Mouse (Mus musculus) heart, embryonic 10.5 days (tissue): ENCODE results near the gene Uts2b. TPM values are rescaled to one million over a fixed set of nuclear protein-coding genes. Genes with fewer than 3 reads are reported as not detected.

Experiments used
- DNase-seq: peaks from one replicate; pipeline ENCODE4 v3.0.0-alpha.2; 2017; ENCODE audit warnings: low spot score
- H3K27ac ChIP-seq: fragments of 300-500 bp; sonication (generic); 2 replicates; pipeline ENCODE4 v1.5.1; 2016; ENCODE audit warnings: mild to moderate bottlenecking
- H3K27me3 ChIP-seq: fragments of 300-500 bp; sonication (generic); 2 replicates; pipeline ENCODE4 v1.6.1; 2016; ENCODE audit warnings: mild to moderate bottlenecking; ENCODE audit not compliant: poor library complexity, insufficient read depth, severe bottlenecking
- H3K36me3 ChIP-seq: fragments of 300-500 bp; sonication (generic); 2 replicates; pipeline ENCODE4 v1.6.1; 2016; ENCODE audit warnings: mild to moderate bottlenecking, moderate library complexity
- H3K4me1 ChIP-seq: fragments of 300-500 bp; sonication (generic); 2 replicates; pipeline ENCODE4 v1.6.1; 2016; ENCODE audit warnings: mild to moderate bottlenecking
- H3K4me3 ChIP-seq: fragments of 300-500 bp; sonication (generic); 2 replicates; pipeline ENCODE4 v1.5.1; 2016; ENCODE audit warnings: mild to moderate bottlenecking, moderate library complexity
- H3K9me3 ChIP-seq: fragments of 300-500 bp; sonication (generic); 2 replicates; pipeline ENCODE4 v1.6.1; 2016; ENCODE audit warnings: mild to moderate bottlenecking, moderate library complexity
- WGBS: fragments of 180-500 bp; shearing (Covaris S2); methylation state at CpG from one replicate; pipeline ENCODE4 v1.1.7; 2016; 5-methylcytosine and 5-hydroxymethylcytosine counted together
- polyA plus RNA-seq: library from polyadenylated mRNA; unstranded; fragments of >200 nt; fragmentation: Nextera tagmentation; extraction: Ambion mirVana; gene quantifications from 2 replicates; pipeline ENCODE4 v1.2.1, GENCODE M21; 2016

Gene Uts2b
- polyA plus RNA-seq, result 2.3 and 2.9 TPM in 2 replicates

GRCm38 (mm10) chr16:27370191-27370590 is at the start of gene Uts2b:
Gene Uts2b (minus strand): TSS chr16:27370239.
- 71% methylated on average over 8 of the region's 8 CpGs for WGBS
- H3K27me3 ChIP-seq, result no peaks in the 10 kb centered on the region
- no peak for DNase-seq
- no peaks in the 10 kb centered on the region for H3K9me3 ChIP-seq
- no peak within 1 kb of the TSS for H3K4me3 ChIP-seq
- H3K36me3 ChIP-seq, result no peaks in the 10 kb centered on the region
- no peaks in the 10 kb centered on the region for H3K4me1 ChIP-seq
- no peak within 1 kb of the TSS for H3K27ac ChIP-seq

GRCm38 (mm10) chr16:27417632-27418031 is 47.6 kb upstream of the Uts2b start:
- Histone ChIP-seq H3K4me1 (no peaks in the 10 kb centered on the region), H3K9me3 (no peaks in the 10 kb centered on the region), H3K27ac (no peak overlapping the region), H3K4me3 (no peak overlapping the region), H3K27me3 (no peaks in the 10 kb centered on the region), H3K36me3 (peaks cover 84% of the 10 kb centered on the region)
- 79% methylated on average over 3 of the region's 3 CpGs for WGBS
- DNase-seq, result no peak

- no peaks in the 10 kb centered on the region for H3K27me3 ChIP-seq
- peaks cover 78% of the 10 kb centered on the region for H3K36me3 ChIP-seq
- H3K27ac ChIP-seq, result no peak overlapping the region
- WGBS, result 91% methylated on average over 6 of the region's 6 CpGs
- H3K4me1 ChIP-seq, result no peaks in the 10 kb centered on the region
- no peaks in the 10 kb centered on the region for H3K9me3 ChIP-seq
- DNase-seq, result no peak
- no peak overlapping the region for H3K4me3 ChIP-seq
These were observed 47.0 kb upstream of the Uts2b start for GRCm38 (mm10) chr16:27416937-27417584.

- H3K4me1 ChIP-seq, result no peaks in the 10 kb centered on the region
- H3K27me3 ChIP-seq, result no peaks in the 10 kb centered on the region
- H3K9me3 ChIP-seq, result no peaks in the 10 kb centered on the region
- H3K27ac ChIP-seq, result no peak overlapping the region
- H3K4me3 ChIP-seq, result no peak overlapping the region
- DNase-seq, result no peak
- H3K36me3 ChIP-seq, result peaks cover 27% of the 10 kb centered on the region
These were observed 34.1 kb upstream of the Uts2b start for GRCm38 (mm10) chr16:27404107-27404506.

- Histone ChIP-seq H3K27ac (no peak overlapping the region), H3K4me3 (no peak overlapping the region), H3K27me3 (no peaks in the 10 kb centered on the region), H3K36me3 (peaks cover 11% of the 10 kb centered on the region; the same call in 1 of the 2 replicates), H3K4me1 (no peaks in the 10 kb centered on the region), H3K9me3 (no peaks in the 10 kb centered on the region)
- no peak for DNase-seq
- WGBS, result 89% methylated on average over 2 of the region's 2 CpGs
These were observed 31.5 kb upstream of the Uts2b start for GRCm38 (mm10) chr16:27401579-27401978.

GRCm38 (mm10) chr16:27399719-27400253 is 29.7 kb upstream of the Uts2b start:
- no peak for DNase-seq
- 85% methylated on average over 6 of the region's 6 CpGs for WGBS
- H3K9me3 ChIP-seq, result no peaks in the 10 kb centered on the region
- H3K27ac ChIP-seq, result no peak overlapping the region
- H3K27me3 ChIP-seq, result no peaks in the 10 kb centered on the region
- no peaks in the 10 kb centered on the region for H3K36me3 ChIP-seq
- no peak overlapping the region for H3K4me3 ChIP-seq
- no peaks in the 10 kb centered on the region for H3K4me1 ChIP-seq

- H3K36me3 ChIP-seq, result no peaks in the 10 kb centered on the region
- no peaks in the 10 kb centered on the region for H3K4me1 ChIP-seq
- DNase-seq, result no peak
- H3K27me3 ChIP-seq, result no peaks in the 10 kb centered on the region
- 84% methylated on average over 3 of the region's 3 CpGs for WGBS
- no peak overlapping the region for H3K27ac ChIP-seq
- H3K4me3 ChIP-seq, result no peak overlapping the region
- H3K9me3 ChIP-seq, result no peaks in the 10 kb centered on the region
These were observed 29.1 kb upstream of the Uts2b start for GRCm38 (mm10) chr16:27399026-27399718.

- H3K27me3 ChIP-seq, result no peaks in the 10 kb centered on the region
- H3K36me3 ChIP-seq, result no peaks in the 10 kb centered on the region
- no peaks in the 10 kb centered on the region for H3K4me1 ChIP-seq
- no peak overlapping the region for H3K27ac ChIP-seq
- 96% methylated on average over 1 of the region's 1 CpGs for WGBS
- no peak for DNase-seq
- H3K9me3 ChIP-seq, result no peaks in the 10 kb centered on the region
- H3K4me3 ChIP-seq, result no peak overlapping the region
These were observed 26.9 kb upstream of the Uts2b start for GRCm38 (mm10) chr16:27396951-27397350.

GRCm38 (mm10) chr16:27395251-27396037 is 25.4 kb upstream of the Uts2b start:
- H3K27me3 ChIP-seq, result no peaks in the 10 kb centered on the region
- H3K4me3 ChIP-seq, result no peak overlapping the region
- no peak overlapping the region for H3K27ac ChIP-seq
- WGBS, result 92% methylated on average over 4 of the region's 4 CpGs
- no peaks in the 10 kb centered on the region for H3K9me3 ChIP-seq
- DNase-seq, result no peak
- H3K36me3 ChIP-seq, result no peaks in the 10 kb centered on the region
- peaks cover 7% of the 10 kb centered on the region; the same call in 1 of the 2 replicates for H3K4me1 ChIP-seq

GRCm38 (mm10) chr16:27391845-27392244 is 21.8 kb upstream of the Uts2b start:
- Histone ChIP-seq H3K4me1 (peaks cover 20% of the 10 kb centered on the region; the same call in 1 of the 2 replicates), H3K9me3 (no peaks in the 10 kb centered on the region), H3K36me3 (no peaks in the 10 kb centered on the region), H3K4me3 (no peak overlapping the region), H3K27ac (no peak overlapping the region), H3K27me3 (no peaks in the 10 kb centered on the region)
- WGBS, result 85% methylated on average over 2 of the region's 2 CpGs
- DNase-seq, result no peak

- Histone ChIP-seq H3K4me1 (peaks cover 20% of the 10 kb centered on the region; the same call in 1 of the 2 replicates), H3K27me3 (no peaks in the 10 kb centered on the region), H3K27ac (no peak overlapping the region), H3K4me3 (peak overlapping the region; percentile 88), H3K9me3 (no peaks in the 10 kb centered on the region), H3K36me3 (no peaks in the 10 kb centered on the region)
- 92% methylated on average over 4 of the region's 4 CpGs for WGBS
- DNase-seq, result no peak
These were observed 20.3 kb upstream of the Uts2b start for GRCm38 (mm10) chr16:27390306-27390705.

- DNase-seq, result no peak
- 42% methylated on average over 7 of the region's 7 CpGs for WGBS
These were observed 19.7 kb upstream of the Uts2b start for GRCm38 (mm10) chr16:27389534-27390282.

More at GRCm38 (mm10) chr16:27389534-27390282, 19.7 kb upstream of the Uts2b start:
- Histone ChIP-seq H3K27ac (peak overlapping the region; percentile 99), H3K9me3 (no peaks in the 10 kb centered on the region), H3K36me3 (no peaks in the 10 kb centered on the region), H3K4me1 (peaks cover 20% of the 10 kb centered on the region; the same call in 1 of the 2 replicates), H3K27me3 (no peaks in the 10 kb centered on the region), H3K4me3 (peak overlapping the region; percentile 88)
